Mouse (Mus musculus) heart, postnatal 25 days (tissue): ENCODE data around the gene Klhdc8b. TPM values are rescaled to one million over a fixed set of nuclear protein-coding genes. Genes with fewer than 3 reads are reported as not detected.
A peak's percentile ranks its signal among the peaks of the same experiment; 100 is the strongest.

Source experiments
- DNase-seq: peaks from one replicate; pipeline ENCODE4 v3.0.0; 2022; ENCODE audit warnings: low spot score
- intact Hi-C: fragments of 180-260 bp; cut with DNase I; formaldehyde crosslinking; loops from one replicate; pipeline ENCODE4 v1.15.1; 2025
- total RNA-seq, 2 experiments: library from RNA; stranded (reverse); gene quantifications; 2 replicates each; pipeline ENCODE4 v1.2.3; 2021

Gene Klhdc8b
- total RNA-seq, 2 experiments from 2014 or later: 9.5 to 10.1 TPM

DNA sequence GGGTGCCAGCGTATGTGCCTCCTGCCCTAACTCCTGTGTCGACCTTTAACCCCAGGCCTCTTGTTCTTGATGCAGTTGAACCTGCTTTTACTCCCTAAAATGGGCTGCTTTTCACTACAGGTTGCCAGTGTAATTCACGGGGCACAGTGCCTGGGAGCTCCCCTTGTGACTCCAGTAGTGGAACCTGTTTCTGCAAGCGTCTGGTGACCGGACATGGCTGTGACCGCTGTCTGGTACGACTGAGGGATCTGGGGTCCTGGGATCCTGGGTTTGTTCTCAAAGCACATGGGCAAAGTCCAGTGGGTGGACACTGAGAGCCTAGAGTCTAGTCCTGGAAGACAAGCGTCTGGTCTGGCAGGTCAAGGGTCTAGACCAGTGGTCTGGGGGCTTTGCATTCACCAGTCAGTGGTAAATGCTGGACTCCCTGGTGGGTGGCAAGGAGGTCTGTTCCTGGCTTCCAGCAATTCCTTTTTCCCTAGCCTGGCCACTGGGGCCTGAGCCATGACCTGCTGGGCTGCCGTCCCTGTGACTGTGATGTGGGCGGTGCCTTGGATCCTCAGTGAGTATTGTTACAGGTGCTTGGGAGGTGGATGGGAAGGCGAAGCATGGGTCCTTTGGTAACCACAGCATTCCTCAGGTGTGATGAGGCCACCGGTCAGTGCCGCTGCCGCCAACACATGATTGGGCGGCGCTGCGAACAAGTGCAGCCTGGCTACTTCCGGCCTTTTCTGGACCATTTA lies 21.8 kb upstream of the Klhdc8b start:
- intact Hi-C loops: no loop called here
- no peak for DNase-seq

DNA sequence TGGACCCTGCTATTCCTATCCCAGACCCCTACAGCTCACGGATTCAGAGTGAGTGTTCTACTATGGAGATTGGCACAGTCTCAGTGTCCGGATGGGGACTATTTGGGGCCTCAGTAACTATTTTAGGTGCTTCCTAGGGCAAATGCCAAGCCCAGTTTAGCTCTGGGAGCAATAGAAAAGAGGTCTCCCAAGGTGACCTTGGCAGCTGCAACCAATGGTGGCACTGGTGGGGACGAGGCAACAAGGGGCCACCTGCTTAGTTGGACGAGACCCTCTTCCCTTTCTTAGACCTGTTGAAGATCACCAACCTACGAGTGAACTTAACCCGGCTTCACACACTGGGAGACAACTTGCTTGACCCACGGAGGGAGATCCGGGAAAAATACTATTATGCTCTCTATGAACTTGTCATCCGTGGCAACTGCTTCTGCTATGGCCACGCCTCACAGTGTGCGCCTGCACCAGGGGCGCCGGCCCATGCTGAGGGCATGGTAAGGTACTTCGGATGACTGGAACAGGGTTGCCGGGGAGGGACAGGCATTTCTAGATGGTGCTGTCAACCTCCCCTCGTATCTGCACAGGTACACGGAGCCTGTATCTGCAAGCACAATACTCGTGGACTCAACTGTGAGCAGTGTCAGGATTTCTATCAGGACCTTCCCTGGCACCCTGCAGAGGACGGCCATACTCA lies 20.3 kb upstream of the Klhdc8b start:
- no peak for DNase-seq
- intact Hi-C loops: no loop called here

DNA sequence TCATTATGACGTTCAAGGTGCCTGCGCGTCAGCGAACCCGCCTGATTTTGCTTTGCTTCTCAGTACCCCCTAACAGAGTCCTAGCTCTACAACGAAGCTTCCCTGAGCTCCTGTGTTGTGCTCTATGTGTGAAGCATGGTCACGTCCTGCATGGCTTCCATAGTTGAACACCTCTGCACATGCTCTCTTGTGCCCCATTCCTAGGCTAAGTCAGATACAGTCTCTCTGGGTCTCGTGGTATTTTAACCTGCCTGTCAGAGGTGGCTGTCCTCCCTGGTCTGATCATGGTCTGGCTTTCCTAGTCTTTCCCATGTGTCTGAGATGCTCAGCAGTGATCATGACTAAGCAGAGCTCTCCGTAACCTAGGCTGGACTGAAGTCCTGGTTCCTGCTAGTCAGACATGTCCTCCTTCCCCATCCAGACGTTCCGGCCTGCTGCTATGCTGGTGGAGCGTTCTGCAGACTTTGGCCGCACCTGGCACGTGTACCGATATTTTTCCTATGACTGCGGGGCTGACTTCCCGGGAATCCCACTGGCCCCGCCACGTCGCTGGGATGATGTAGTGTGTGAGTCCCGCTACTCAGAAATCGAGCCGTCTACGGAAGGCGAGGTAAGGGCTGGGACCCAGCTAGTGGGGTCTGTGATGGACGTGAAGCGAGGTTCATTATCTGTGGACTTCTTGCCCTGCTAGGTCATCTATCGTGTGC lies 19.6 kb upstream of the Klhdc8b start:
- no peak for DNase-seq
- intact Hi-C loops: no loop called here

DNA sequence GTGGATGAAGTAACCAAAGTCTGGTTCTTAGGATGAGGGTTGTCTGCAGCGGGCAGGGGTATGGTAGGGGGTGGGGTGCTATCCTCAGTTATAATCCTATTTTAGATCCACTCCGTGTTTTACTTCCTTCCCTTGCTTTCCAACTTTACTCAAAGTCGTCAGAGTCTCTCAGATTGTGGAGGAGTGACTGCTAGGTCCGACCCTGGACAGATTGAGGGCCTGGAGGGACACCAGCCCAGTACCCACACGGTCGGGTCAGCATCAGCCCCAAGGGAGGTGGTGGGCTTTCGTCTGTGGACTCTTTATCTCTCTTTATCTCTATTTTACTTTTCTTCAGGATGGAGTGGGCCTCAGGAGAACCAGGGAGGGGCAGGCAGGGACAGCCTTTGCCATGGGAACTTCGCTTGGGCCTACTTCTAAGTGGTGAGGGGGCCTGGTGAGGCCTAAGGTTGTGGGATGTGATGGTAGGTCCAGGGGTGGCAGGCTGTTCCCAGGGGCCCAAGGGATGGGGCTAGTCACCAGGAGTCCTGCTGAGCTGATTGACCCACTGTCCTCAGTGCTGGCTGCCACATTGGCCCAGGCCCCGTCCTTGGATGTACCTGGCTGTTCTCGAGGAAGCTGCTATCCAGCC lies 18.5 kb upstream of the Klhdc8b start, which contains the start of gene Lamb2:
TSS of gene Lamb2 (plus strand) at position 16 of the 631 bp plus-strand sequence.
- intact Hi-C loops: no loop called here
- DNase-seq: peak; percentile 43

DNA sequence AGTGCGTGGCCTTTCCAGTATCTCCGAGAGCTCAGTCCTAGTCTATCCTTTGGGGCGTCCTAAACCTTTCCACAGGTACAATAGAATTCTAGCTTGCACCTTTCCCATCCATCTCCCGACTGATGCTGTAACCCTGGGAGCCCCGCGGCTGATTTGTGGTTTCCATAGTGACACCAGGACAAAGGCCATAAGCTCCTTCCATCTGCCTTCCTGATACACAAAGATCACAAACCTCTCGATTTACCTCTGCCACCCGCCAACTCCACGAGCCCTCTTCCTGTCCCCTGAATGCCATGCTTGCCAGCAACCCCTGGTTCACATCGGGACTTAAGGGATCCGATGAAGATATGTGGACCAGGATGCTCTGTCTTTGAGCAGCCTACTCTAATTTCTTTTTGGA lies 17.9 kb upstream of the Klhdc8b start:
- DNase-seq: no peak
- intact Hi-C loops: no loop called here

DNA sequence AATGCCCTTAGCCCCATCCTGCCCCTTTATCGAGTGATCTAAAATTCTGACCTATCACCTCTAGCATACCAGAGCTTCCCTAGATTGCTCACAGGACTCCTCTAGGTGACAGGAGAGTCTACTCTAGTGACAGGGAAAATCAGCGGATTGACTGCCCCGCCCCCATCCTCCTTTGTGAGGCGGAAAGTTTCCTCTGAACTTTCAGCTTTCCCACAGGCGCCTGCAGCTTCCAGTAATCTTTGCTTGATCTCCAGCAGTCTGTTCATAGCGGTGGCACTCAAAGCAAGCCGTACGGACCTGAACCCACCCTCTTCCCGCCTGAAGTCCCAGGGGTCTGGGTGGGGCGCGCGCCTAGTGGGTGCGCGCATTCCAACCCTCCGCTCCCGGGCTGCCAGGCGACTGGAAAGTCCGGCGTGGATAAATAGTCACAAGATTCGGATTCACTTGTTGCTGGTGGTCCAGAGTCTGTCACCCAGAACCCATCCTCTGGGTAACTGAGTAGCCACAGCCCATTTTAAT lies 17.3 kb upstream of the Klhdc8b start:
- DNase-seq: peak; percentile 85
- intact Hi-C loops: loop anchor here (1.0 kb wide), 1 partner anchor 17 kb away; the partner anchor contains the start of gene Klhdc8b

DNA sequence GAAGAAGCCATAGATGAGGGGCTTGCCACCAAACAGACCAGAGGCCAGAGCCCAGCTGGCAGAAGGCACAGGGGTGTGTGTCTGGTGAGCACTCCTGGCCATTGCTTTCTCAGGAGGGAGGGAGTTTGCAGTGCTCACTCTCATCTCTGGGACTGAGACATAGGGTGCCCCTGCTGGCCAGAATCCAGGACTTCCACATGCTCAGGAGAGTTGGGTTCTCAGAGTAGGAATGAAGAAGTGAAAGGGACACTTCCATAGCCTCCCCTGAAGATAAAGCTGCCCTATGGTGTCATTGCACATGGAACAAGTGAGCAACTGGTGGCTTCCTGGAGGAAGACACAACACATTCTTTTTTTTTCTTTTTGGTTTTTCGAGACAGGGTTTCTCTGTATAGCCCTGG lies 13.1 kb upstream of the Klhdc8b start:
- DNase-seq: no peak
- intact Hi-C loops: no loop called here

DNA sequence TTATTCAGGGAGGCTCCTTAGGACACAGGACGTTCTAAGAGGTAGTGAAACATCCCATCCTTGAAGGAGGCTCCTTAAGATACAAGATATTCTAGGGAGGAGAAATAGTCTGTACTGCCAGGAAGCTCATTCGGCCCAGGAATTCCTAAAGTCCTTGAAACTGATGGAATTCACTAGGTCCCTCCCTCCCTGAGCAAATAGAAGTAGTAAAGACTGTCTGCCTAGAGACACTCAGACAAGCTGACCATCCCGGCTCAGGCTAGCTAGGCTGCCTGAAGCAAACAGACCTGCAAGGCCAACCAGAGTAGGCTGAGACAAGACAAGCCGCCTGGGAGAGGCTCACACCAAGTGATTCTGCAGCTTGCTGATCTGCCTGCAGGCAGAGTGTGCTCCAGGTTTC lies 8.5 kb upstream of the Klhdc8b start:
- no peak for DNase-seq
- intact Hi-C loops: no loop called here

DNA sequence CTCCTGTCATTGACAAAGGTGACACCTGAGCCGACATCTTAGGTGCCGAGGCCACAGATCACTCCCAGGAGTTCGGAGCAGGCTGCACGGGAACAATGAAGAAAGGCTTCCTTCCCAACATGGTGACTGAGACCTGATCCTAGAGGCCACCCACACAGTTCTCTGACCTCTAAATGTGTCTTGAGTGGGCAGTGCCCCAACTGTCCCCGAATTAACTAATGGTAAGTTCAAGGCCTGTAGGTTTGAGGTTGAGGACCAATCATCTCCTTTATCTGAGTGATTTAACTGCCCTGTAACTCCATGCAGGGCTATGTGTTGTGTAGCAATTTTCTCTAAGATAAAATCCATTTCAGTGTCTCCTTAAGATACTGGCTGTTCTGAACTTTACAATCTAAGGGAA lies 8.0 kb upstream of the Klhdc8b start:
- intact Hi-C loops: no loop called here
- DNase-seq: no peak

DNA sequence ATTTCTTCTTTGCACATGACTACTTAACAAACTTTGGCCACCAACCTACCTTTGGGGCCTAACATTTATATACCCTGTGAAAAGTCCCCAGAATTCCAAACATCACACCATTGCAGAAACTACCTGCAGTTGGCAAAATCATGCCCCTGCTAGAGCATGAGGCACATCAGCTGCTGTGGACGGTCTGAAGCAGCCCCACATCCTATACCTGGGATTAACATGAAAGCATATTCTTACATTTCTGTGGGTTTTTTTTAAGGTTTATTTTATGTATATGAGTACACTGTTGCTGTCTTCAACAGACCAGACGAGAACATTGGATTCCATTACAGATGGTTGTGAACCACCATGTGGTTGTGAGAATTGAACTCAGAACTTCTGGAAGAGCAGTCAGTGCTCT lies 4.8 kb upstream of the Klhdc8b start:
- intact Hi-C loops: no loop called here
- no peak for DNase-seq

DNA sequence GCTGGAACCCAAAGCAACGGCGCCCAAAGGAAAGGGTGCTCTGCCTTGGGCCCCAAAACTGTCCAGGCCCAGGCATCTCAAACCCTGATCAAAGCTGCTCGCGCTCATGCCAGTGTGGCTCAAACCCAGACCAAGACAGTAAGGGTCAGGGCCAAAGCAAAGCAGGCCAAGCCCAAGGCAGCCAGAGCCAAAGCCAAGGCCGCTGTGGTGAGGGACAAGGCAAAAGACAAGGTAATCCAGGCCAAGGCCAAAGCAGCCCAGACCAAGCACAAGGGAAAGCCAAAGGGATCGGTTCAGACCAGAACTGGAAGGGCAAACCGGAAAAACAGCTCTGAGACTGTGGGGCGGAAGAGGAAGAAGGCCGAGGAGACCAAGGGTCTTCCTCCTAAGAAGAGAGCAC lies 2.3 kb upstream of the Klhdc8b start:
- DNase-seq: no peak
- intact Hi-C loops: no loop called here

DNA sequence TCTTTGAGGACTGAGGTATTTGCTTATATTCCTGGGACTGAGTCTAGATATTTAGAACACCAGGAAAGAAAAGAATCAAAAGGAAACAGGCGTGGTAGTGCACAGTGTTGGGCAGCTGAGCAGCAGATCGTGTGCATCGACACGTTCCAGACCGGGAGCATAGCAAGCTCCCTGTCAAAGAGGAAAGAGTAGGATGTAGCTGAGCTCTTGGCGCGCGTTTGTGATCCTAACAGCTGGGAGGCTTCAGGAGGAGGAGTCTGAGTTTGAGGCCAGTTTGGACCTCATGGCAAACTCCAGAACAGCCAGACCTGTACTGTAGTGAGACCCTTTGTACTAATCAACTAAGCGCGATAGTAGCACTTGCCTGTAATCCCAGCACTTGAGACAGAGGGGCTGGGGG lies 811 bp upstream of the Klhdc8b start:
- no peak for DNase-seq
- intact Hi-C loops: no loop called here

DNA sequence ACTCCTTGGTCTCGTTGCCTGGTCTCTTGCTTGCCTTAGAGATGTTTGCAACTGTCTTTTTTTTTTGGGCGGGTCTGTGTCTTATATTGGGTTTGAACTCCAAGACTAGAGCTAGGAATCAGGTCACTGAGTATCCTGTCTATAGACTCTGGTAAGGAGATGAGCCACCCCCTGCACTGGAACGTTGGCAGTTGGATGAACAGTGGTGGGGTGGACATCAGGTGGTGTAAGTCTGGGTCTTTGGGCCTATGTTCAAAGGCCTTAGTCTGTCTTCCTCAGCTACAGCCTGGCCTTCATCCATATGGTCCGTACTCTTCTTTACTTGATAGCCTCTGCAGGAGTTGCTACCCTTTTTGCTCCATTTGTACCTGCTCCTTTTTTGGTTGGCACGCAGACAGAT lies 294 bp upstream of the Klhdc8b start:
- intact Hi-C loops: loop anchor here (1.0 kb wide), 1 partner anchor 17 kb away; no protein-coding TSS in a partner anchor

DNA sequence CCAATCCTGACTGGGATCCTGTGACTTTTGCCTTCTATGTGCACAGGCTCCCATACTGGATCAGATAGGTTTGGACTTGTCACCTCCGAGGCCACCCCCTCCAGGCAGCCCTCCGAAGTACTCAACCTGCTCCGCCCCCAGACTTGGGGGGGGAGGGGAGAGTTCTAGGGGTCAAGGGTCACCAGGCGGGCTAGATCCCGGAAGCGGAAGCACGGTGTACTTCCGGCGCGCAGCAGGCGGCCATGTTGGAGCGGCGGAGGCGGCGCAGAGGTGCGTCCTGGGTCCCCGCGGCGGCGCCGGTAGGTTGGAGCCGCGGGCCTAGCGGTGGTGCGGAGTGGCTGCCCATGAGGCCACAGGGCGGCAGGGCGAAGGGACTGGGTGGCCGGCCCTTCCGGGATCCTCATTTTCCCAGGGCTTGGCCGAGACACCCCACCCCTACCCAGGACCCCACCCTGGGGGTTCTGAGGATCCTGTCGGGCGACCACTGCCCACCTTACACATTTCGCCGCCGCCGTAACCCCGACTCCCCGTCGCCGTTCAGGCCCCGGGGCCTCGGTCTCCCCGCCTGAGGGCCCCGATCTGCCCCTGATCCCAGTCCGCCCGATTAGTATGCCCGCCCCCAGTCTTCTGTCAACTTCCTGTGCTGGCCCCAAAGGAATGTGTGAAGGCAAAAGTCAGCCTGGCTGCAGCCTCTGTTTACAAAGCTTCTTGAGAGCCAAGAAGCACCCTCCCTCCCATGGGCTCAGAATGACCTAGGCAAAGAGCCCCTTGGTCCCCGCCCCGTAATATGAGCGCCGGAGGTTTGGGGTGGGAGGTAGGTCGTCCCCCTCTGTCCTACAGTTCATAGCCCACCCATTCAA lies 832 bp downstream of the Klhdc8b start, which contains the start of gene Ccdc71:
TSS of gene Ccdc71 (plus strand) at position 209 of the 860 bp plus-strand sequence.
- intact Hi-C loops: loop anchor here (1.0 kb wide), 1 partner anchor 18 kb away; no protein-coding TSS in a partner anchor
- peak; percentile 75 for DNase-seq

More for the DNA sequence above, 294 bp upstream of the Klhdc8b start:
- no peak for DNase-seq

DNA sequence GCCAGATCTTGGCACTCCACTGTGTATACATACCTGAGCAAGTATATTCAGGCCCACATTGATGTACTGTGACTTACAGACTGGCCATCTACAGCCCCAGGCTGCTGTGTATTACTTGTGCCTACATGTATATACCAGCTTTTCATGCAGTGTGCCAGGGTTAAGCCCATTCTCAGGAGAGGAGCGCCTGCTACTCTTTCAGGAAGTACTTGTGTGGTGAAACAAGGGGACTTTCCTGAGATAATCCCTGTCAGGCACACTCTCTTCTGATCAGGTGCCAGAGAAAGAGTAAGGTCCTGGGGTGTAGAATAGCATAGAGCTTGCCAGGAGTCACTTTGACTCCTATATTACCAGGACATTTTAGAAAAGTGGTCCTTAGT lies 1.5 kb downstream of the Klhdc8b start:
- DNase-seq: no peak
- intact Hi-C loops: no loop called here

DNA sequence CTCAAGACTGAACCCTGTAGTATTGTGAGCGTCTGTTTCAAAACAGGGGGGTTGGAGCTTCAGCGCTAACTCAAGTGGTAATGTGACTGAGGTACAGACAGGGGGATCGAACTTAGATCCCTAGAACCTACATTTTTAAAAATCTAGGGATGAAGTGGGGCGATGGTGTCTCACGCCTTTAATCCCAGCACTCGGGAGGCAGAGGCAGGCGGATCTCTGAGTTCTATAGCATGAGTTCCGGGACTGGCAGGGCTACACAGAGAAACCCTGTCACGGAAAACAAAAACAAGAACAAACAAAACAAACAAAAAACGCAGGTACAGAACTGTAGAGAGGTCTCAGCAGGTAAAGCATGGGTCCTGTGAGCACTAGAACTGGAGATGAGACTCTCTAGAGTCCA lies 4.4 kb downstream of the Klhdc8b start:
- DNase-seq: no peak
- intact Hi-C loops: no loop called here

DNA sequence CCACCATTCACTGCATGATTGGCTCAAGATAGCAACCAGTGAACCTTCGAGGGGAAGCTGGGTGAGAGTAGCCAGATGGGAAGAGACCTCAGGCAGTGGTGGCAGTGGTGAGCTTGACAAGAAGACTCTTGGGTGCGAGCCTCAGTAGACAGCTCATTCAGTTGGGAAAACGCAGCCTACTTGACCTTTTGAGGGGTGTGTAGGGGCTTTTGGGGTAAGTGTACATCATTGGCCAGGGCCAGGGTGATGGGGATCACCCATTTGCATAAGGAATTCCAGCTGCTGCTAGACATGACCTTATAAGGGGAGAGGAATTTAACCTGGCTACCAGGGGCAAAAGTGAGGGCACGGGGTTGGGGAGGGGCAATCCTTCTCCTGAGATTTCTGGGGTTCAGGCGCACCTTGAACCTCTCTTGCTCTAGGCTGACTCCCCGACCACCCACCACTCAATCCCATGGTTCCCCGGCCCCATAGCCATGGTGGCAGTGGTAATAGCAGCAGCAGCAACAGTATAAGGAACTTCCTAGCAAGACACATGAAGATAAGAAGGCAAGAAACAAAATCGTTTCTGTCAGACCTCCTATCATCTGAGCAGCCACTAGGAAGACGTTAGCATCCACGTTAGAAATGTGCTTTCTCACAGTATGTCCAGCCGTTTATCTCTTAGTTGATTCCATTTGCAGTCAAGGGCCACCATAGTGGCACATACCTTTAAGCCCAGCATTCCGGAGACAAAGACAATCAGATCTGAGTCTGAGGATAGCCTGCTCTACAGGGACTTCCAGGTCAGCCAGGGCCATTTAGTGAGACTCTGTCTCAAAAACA lies 5.4 kb downstream of the Klhdc8b start:
- no peak for DNase-seq
- intact Hi-C loops: no loop called here

DNA sequence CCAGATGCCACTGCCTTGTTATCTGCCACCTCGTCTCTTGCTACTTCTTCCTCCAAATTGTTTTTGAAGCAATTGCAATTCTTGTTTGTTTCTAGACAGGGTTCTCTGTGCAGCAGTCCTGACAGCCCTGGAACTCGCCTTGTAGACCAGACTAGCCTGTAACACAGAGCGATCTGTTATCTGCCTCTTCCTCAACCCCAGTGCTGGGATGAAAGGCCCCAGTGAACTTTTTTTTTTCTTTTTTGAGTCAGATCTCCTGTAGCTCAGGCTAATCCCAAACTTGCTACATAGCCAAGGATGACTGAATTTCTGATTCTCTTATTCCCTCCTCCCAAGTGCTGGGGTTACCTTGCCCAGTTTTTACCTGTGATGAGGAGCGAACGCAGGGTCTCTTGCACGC lies 7.0 kb downstream of the Klhdc8b start:
- intact Hi-C loops: loop anchor here (5.0 kb wide), 1 partner anchor 57 kb away; no protein-coding TSS in a partner anchor
- no peak for DNase-seq
